Mouse (Mus musculus) testis, postnatal 10 days (tissue): ENCODE measurements around the gene Gm17409.
A peak's percentile ranks its signal among the peaks of the same experiment; 100 is the strongest.

ENCODE experiments used
- DNase-seq: peaks from one replicate; pipeline ENCODE4 v3.0.0; 2021; ENCODE audit warnings: low spot score

Gm17409 gene

DNA sequence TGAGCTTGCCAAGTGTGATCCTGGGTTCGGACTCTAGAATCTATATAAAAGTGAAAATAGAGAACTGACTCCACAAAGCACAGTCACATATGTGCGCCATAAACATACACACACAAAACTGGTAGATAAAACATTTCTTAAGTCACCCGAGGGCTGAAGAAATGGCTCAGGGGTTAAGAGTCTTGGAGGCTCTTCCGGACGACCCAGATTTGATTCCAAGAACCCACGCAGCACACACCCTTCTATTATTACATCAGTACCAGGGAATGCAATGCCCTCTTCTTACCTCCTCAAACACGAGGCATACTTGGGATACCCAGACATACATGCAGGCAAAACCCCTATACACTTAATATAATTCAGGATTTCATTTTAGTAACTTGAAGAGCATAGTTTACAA lies at the start of gene Gm17409:
Gm17409 (plus strand) TSS at position 301 of the 400 bp plus-strand sequence.
- no peak for DNase-seq

DNA sequence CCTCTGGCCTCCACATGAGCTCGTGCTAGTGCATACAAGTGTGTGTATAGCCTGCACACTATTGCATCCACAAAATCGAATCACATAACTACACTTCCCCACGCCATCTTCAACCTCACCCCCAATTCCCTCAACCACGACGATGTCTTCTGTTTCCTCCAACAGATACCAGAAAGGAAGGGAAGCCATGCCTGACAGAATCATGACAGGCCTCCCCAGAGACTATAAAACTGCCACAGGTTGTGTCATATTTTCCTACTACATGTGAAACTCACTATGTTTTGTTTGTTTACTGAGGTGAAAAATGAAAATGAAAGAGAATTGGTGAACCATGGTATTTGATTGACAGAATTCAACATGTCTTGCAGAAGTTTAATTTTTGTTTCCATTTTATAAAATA lies 46.6 kb upstream of the Gm17409 start:
- no peak for DNase-seq

DNA sequence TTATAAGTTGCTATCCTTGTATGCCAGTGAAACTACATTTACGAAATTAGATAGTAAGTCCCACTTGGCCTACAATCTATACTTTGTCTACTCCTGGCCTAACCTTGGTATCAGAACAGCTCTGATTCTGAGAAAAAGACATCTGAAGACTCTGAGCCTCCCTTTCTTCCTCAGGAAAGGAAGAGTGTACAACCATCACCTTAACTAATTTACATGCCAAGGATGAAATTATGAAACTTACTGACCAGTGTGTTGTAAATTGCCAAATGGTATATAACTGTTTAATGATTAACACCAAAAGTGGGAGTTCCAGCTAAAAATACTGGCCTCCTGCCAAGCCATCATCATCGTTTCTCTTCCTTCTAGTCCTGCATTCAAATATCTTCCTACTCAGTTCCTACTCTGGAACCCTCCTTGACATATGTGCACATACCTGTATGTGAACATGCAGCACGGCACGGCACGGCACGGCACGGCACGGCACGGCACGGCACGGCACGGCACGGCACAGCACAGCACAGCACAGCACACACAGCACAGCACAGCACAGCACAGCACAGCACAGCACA lies 44.4 kb upstream of the Gm17409 start:
- DNase-seq: no peak

DNA sequence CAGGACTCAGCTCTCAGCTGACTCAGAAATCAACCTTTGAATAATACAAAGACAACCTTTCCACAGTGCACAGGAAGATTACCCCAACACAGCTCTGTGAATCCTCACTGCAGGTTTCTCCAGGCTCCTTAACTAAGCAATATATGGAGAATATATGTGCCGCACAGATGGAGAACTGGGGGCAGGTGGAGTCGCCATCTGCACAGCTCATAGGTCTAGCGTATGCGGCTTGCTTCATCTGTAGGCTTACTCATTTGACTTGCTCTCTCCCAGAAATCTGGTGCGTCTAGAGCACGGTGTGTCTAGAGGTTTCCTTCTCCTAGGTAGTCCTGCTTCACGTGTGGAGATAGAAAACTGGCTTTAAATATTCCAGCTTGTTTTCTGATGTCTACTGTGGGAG lies 37.7 kb upstream of the Gm17409 start:
- no peak for DNase-seq

DNA sequence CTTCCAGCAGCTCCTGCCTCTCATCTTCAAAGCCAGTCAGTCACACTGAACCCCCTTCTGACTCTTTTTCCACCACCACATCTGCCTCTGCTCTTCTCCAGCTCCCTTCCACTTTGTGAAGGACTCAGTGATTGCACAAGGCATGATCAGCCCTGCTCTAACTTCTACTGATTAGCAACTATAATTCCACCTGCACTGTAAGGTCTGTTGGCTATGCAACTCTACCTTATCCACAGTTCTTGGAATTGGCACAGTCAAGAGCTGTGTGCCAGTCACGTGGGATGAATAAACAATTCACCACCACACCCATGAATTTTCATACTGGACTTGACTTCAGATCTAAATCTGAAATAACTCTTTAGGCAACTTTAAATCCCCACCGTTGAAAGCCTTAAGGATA lies 36.6 kb upstream of the Gm17409 start:
- no peak for DNase-seq

DNA sequence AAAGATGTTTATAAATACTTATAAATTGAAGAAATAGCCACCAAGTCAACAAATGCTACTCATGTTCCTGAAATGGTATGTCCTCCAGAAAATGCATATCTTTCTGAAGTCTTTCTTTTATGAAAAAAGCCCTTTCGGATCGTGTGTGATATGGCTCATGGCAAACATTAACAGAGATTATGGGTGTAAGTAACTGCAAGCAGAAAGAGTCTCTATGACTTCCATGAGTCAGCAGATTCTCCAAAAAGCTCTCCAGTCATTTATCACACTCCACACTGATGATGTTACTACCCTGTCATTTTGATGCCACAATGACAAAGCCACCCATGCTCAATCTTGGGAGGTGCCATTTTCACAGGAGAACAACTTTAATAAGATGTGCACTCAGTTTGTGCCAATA lies 35.5 kb upstream of the Gm17409 start:
- no peak for DNase-seq

DNA sequence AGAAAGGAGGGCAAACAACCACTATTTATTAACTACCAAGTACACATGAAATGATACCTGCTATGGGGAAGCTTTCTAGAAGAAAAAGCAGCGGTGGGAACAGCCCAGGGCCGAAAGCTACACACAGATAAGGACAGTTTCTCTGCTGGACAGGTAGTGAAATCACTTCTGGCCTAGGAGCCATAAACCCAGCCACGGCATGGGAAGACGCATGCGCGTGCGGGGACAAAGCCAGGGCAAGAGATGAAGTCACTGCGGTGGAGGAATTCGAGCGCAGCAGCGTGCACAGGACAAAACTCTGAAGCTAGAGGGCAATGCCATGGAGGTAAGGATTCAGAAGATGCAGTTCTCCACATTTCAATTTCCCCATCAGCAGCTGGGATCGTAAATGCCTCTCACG lies 34.4 kb upstream of the Gm17409 start:
- no peak for DNase-seq

DNA sequence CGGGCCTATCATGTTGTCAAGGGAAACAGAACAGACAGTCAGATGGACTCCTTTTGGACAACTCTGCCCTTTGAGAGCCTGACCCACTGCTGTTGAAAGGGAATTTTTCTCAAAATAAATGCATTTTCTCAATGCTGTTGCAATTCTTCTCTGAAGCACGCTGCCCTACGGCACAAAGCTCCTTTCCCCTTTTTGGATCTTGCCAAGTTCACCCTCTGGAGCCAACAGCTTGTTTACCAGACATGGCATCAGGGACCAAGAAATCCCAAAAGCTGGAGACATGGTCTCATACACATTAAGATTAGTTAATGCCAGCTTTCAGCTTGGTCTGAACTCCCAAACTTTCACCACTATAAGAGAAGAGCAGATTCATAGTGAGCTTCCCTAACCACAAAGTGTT lies 33.0 kb upstream of the Gm17409 start:
- DNase-seq: no peak

DNA sequence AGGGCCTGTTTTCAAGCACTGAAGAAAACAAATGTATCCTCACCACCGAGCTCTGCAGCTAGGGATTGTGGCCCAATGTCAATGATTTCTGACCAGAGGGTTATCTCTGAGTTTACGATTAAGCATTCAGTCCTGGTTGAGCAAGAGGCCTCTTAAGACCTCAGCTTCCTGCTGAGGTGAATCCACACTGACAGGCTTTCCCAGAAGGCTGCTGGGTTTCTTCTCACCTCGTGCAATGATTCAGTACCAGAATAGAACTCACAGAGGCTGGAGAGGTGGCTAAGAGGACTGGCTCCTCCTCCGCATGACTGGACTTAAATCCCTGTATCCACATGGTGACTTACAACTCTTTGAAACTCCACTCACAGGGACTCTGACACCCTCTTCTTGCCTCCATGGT lies 26.8 kb upstream of the Gm17409 start:
- DNase-seq: no peak

DNA sequence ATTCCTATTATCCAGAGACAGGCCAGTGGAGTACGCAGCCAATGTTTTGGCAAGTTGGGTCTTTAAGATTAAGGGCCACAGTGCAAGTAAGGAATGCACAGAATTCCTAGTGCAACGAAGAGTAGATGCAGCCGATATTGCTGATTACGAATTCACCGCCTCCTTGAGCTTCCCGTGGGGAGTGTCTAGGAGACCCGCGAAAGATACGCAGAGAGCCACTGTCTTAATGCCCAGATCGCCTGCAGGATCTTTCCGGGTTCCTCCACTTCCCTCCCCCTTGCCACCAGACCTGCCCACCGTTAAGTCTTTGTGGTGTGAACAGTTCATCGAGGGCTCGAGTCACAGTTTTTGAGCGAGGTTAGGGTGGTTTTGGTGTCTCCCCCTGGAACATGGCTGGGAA lies 22.9 kb upstream of the Gm17409 start:
- no peak for DNase-seq

DNA sequence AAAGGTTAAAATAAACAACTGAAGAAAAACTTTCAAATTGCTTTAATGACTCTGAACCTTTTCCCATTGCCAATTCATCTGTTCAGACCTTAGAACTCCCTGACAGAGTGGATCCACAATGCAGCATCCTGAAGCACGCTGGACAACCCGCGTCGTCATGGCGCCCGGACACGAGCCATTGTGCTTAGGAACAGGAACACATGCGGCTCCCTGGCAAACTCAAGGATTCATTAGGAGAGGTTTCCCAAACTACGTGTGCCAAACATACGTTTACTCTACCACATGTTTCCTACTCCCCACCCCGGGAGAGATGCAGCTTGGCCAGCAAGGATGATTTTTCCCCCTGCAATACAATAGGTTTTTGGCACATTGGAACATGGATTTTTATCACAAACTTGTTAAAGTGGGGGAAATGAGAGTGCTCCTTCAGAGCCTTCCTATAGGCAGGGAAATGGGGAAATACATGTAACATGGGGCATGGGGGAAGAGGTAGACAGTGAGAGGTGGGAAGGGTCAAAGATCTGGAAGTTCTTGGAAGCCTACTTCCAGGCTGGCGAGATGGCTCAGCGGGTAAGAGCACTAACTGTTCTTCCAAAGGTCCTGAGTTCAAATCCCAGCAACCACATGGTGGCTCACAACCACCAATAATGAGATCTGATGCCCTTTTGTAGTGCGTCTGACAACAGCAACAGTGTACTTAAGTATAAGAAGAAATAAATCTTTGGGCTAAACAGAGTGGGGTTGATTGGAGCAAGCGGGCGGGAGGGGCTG lies 15.6 kb upstream of the Gm17409 start:
- DNase-seq: no peak

DNA sequence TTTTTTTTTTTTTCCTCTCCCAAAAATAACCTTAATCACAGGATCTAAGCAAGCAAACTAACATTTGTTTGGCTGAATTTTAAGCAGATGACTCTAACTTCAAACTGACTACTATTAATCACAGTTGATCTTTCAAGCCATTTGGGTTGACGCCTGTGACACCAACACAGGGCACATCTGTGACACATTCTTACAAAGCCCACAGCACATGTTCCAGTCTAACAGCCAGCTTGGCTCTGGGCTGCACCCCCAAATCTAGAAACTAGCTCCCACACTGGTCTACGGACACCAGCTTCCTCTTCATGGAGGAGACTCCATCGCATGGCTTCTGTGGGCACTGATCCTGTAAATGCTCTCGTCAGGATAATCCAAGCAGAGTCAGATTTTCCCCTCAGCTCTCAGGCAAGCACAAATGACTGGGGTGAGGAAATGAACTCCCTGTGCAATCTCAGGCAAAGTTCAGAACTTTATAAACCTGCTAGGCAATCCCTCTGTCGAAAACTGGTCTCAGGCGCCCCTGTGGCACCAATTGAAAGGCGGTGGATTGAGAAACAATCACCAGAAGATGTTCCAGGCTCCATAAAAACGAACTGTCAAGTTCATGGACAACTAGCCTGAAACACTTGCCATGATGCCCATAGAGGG lies 13.0 kb upstream of the Gm17409 start:
- DNase-seq: no peak

DNA sequence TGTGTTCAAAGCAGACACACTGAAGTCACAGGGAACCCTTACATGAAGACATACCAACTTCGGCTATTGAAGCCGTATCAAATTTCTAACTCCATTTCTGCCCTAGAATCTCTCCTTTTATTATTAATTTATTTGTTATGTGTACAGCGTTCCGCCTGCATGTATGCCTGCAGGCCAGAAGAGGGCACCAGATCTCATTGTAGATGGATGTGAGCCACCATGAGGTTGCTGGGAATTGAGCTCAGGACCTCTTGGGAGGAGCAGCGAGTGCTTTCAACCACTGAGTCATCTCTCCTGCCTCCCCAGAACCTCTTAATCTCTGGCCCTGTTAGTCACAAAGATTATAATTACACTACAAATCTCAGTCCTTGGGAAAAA lies 12.4 kb upstream of the Gm17409 start:
- DNase-seq: no peak

DNA sequence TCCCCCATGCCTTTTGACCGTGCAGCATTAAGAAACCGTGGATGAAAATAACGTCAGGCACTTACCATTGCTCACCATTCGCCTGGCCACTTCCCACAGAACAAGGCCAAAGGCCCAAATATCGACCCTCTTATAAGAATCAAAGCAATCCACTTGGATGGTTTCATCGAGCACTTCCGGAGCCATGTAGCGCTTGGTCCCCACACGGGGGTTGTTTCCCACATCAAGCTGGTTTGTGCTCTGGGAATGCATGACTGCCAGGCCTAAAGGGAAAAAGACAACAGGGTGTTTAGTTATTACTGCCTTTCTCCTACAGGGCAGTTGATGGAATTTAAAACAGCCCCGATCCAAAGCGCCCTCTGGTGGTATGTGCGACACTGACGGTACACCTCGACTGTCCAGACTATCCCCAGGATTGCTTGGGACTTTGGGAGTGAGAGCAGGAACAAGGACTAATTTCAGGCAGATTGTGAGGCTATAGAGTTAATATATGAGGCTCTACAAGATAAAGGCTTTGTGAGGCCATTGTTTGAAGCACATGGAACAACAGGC lies 11.0 kb upstream of the Gm17409 start:
- DNase-seq: peak; percentile 74

DNA sequence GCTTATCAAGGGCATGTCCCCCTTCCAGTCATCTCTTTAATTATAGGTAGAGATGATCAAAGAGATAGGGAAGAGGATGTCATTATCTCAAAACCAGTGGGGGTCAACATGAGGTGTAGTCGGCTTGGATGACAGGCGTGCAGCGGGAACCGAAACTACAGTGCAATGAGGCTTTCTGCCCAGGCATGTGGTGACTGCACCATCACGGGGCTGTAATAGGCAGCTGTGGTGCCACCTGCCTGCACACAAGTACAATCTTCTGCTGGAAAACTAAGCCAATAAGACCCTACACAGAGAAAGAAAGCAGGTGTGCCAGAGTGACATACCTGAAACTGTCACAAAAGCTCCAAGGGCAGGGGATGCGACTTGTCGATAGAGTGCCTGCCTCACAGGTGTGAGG lies 374 bp downstream of the Gm17409 start:
- no peak for DNase-seq

DNA sequence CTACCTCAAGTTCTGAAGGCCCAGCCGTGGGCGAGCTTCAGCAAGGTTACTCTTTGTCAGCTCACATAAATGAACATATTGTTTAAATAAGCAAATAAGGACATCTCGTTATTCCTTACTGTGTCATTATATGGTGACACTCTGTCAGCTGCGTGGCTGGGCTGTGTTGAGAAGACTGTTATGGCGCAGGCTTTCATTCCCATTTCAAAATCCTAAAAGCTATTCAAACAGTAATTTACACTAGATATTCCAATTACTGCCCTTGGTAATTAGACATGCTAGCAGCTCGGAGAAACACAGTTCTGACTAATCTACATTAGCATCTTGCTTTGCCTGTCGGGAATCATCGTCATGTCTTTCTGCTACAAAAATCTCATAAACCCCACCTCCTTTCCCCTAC lies 5.7 kb downstream of the Gm17409 start:
- DNase-seq: no peak

DNA sequence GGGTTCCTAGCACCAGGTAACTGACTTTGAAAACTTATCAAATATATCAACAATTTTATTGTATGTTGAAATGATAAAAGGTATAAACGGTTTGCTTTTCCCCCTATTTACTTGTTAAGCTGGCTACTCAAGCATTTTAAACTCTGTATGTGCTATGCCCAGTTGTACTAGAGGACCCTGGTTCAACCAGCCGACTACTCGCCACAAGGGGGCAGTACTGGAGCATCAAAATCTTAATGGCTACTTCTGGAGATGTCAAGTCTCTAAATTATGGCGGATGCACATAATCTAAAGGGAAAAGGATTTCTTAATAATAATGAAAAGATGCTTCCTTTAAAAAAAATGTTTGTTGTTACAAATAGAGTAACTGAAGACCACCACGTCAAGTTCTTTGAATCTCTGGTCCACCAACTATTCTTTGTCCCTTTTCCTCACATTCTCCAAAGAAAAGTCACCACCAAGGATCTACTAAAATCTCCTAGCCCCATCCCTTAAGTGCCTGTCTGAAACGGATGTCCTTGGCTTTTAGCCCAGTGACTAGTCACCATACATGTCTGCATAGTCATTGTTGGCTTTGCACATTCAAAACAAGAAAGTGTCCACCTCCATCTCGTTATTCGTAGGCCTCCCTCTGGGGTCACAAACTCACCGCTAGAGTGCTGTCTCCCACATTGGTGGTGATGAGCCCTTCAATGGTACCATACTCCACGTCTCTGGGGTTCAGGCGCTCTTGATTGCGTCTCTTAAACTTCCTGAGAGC lies 7.2 kb downstream of the Gm17409 start:
- DNase-seq: peak; percentile 90

DNA sequence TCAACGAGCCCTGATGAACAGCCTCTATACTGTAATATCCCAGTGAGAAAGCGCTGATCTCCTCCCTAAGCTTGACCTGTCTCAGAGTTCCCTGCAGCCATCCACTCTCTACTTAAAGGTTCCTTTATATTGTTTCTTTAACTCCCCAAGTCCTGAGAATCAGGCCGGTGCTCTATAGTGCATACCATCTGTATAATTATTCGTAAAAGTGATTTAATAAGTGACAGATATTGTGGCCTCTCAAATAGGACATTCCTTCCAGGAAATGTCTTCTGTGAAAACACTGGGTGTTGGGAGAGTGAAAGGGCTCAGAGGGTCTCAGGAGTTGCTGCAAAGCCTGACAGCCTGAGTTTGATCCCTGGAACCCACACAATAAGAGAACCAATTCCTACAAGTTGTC lies 8.2 kb downstream of the Gm17409 start:
- no peak for DNase-seq

DNA sequence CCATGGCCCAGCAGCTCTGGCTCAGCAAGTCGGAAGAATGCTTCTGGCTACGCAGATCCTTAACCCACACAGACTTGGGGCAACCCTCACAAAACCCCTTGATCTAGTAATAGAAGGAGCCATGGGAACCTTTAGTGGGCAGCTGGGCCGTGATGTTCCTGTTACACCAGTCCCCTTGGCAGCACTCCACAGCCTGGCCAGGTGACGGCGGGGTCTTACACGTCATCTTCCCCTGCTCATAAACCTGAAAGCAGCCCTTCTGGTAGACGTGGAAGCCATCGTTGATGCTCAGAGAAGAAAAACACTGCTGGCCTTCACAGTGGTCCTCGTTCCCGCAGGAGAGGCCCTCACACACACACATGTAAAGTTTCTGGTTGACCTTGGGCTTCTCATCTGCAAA lies 9.6 kb downstream of the Gm17409 start:
- DNase-seq: no peak

DNA sequence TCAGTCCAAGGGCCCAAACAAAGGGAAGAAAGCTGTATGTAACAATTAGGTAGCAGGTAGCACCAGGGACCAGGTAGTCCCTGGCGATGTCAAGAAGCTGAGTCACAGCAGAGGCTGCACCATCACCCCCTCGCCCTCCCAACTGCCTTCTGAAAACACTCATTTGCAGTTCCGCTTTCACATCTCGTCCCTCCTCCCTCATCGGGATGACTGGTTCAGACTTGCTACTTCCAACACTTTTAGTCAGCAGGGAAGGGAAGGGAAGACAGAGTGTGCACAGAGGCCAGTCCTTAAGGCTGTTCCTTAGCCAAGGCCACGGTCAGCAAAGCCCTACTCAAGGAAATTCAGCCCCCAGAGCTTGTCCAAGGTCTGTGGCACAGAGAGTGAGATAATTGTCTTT lies 10.8 kb downstream of the Gm17409 start:
- no peak for DNase-seq

DNA sequence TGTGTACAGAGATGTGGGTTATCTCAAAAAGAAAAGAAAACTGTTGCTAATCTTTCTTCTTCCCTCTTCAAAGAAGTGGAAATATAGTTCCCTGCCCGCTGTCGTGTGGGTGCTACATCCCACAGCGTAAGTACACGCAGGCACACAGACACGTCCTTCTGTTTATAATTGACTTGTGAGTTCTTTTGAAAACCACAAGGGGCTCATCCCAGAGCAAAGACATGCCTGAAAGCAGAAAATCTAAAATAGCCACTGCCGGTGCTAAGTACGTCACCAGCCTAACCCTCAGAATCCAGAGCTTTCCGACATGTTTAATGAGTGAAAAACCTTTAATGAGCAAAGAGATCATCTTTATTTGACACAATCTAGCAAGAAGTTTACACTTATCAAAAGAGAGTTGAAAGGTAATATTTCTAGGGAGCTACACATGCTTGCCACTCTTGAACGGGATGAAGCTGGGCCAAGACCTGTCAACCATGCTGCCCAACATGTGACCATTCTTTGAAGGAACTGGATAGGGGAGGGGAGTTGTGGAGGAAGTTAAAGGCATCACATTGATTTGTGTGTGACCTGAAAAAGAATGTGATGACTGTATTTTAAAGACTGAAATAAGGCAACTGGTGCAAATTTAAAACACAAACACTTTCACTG lies 11.7 kb downstream of the Gm17409 start:
- no peak for DNase-seq
